Mouse (Mus musculus): ENCODE measurements around the gene Phyhipl.

Gene Phyhipl

GRCm38 (mm10) chr10:70631142-70631541 lies 24.6 kb downstream of the Phyhipl start:
- no peak for DNase-seq (ENCODE audit: low spot score)

- no peak for DNase-seq (ENCODE audit: low spot score)
Measured at GRCm38 (mm10) chr10:70623461-70623860, 32.3 kb downstream of the Phyhipl start.

- no peak for DNase-seq (ENCODE audit: low spot score)
Measured at GRCm38 (mm10) chr10:70616377-70616776, 39.4 kb downstream of the Phyhipl start.

GRCm38 (mm10) chr10:70611633-70612032 lies 44.1 kb downstream of the Phyhipl start:
- no peak for DNase-seq (ENCODE audit: low spot score)

GRCm38 (mm10) chr10:70599925-70600305 lies 55.9 kb downstream of the Phyhipl start:
- DNase-seq (ENCODE audit: low spot score) = no peak

- peak; percentile 67 for DNase-seq (ENCODE audit: low spot score)
Measured at GRCm38 (mm10) chr10:70599126-70599924, 56.4 kb downstream of the Phyhipl start.

- peak; percentile 17 for DNase-seq (ENCODE audit: low spot score)
Measured at GRCm38 (mm10) chr10:70598516-70599125, 57.1 kb downstream of the Phyhipl start.

- no peak for DNase-seq (ENCODE audit: low spot score)
Measured at GRCm38 (mm10) chr10:70598081-70598515, 57.7 kb downstream of the Phyhipl start.

- DNase-seq (ENCODE audit: low spot score) = no peak
Measured at GRCm38 (mm10) chr10:70594007-70594406, 61.8 kb downstream of the Phyhipl start.

- no peak for DNase-seq (ENCODE audit: low spot score)
Measured at GRCm38 (mm10) chr10:70586876-70587405, 68.8 kb downstream of the Phyhipl start.

GRCm38 (mm10) chr10:70584171-70584570 lies 71.6 kb downstream of the Phyhipl start:
- no peak for DNase-seq (ENCODE audit: low spot score)

GRCm38 (mm10) chr10:70581556-70582211 lies 74.1 kb downstream of the Phyhipl start:
- DNase-seq (ENCODE audit: low spot score) = no peak

- peak; percentile 68 for DNase-seq (ENCODE audit: low spot score)
Measured at GRCm38 (mm10) chr10:70563636-70564035, 92.1 kb downstream of the Phyhipl start.

- no peak for DNase-seq (ENCODE audit: low spot score)
Measured at GRCm38 (mm10) chr10:70552531-70552930, 103.2 kb downstream of the Phyhipl start.

- no peak for DNase-seq (ENCODE audit: low spot score)
Measured at GRCm38 (mm10) chr10:70542857-70543256, 112.9 kb downstream of the Phyhipl start.

- no peak for DNase-seq (ENCODE audit: low spot score)
Measured at GRCm38 (mm10) chr10:70540456-70541195, 115.1 kb downstream of the Phyhipl start.

GRCm38 (mm10) chr10:70539251-70539650 lies 116.5 kb downstream of the Phyhipl start:
- DNase-seq (ENCODE audit: low spot score) = no peak

GRCm38 (mm10) chr10:70537694-70538093 lies 118.1 kb downstream of the Phyhipl start:
- DNase-seq (ENCODE audit: low spot score) = no peak

GRCm38 (mm10) chr10:70535401-70535800 lies 120.4 kb downstream of the Phyhipl start:
- DNase-seq (ENCODE audit: low spot score) = no peak

- DNase-seq (ENCODE audit: low spot score) = no peak
Measured at GRCm38 (mm10) chr10:70534571-70534970, 121.2 kb downstream of the Phyhipl start.

GRCm38 (mm10) chr10:70533986-70534385 lies 121.8 kb downstream of the Phyhipl start:
- DNase-seq (ENCODE audit: low spot score) = no peak

GRCm38 (mm10) chr10:70533301-70533781 lies 122.4 kb downstream of the Phyhipl start:
- DNase-seq (ENCODE audit: low spot score) = no peak

All from urinary bladder, postnatal 25 days (tissue).